Mouse (Mus musculus): Measurements from ENCODE around the gene Gm17428.
A peak's percentile ranks its signal among the peaks of the same experiment; 100 is the strongest.

Gm17428 gene

GRCm38 (mm10) chr14:55011116-55011515, 34.4 kb downstream of the Gm17428 start:
- DNase-seq (ENCODE audit: low spot score in 2 of 2) = no peak

DNA sequence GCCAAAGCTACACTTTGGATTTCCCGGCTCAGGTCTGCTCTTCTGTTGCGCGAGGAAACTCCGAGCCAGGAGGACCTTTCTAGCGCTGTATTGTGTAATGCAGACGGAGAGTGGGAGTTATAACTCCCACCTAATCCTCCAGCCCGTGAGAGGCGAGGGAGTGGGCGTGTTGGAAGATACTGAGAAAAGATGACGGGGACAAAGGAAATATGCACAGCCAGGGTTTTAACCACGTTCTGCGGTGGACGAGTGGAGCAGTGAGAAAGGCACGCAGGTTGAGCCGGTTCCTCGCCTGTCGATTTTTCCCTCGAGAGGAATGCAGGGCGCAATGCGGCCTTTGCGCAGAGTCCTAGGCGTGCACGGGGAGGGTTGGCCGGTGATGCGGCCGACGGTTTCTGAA, 37.9 kb downstream of the Gm17428 start:
- peak; percentile 81 to 82 for DNase-seq (ENCODE audit: low spot score in 2 of 2)

GRCm38 (mm10) chr14:55014991-55015766, 38.4 kb downstream of the Gm17428 start, which contains the start of gene Ngdn:
Ngdn (plus strand) TSS chr14:55015454.
- DNase-seq (ENCODE audit: low spot score in 2 of 2) = peak; percentile 100

DNA sequence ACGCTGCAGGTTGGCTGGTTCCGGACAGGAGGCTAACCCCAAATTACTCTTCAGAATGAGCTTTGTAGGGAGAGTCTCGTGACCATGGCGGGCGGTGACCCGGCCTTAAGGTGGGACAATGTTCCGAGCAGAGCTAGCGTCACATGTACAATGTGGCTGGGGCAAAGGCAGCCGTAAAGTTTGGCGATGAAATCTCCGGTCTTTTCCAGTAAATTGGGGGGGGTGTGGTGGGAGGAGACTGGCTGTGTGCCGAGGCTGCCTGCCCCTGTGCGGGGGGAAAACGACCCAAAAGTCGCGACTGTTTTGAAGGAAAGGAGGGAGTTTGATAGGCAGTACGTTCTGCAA, 39.0 kb downstream of the Gm17428 start:
- no peak for DNase-seq (ENCODE audit: low spot score in 2 of 2)

DNA sequence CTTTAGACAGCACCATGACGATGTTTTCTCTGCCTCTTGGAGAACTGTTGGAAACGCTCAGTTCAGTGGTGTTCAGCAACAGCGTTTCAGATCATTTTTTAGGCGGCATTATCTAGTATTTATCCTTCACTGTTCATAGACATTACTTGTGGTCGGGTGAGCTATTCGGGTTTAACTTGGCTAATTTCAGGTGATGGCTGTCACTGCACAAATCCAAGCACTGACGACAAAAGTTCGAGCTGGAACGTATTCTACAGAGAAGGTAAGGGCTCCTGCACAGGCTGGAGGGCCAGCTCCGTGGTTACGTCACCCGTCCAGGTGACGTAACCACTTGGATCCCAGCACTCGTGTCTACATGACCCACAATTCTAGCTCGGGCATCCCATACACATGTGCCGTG, 40.1 kb downstream of the Gm17428 start:
- DNase-seq (ENCODE audit: low spot score in 2 of 2) = no peak

DNA sequence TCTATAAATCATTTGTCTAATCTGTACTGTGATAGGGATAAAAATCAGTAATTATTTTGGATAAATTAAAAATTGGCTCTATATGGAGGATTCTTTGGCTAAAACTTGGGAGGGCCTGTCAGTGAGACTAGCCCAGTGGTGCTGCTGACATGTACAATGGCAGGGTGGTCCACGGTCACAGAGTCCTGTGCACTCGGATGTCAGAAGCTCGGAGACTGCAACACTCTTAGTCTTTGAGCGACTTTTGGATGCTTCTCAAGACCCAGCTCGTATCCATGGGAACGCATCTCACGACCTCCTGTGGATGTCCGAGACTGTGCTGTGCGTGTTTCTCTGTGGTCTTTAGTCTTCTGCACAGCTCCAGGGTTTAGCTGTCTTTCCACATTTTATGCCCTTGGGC, 43.7 kb downstream of the Gm17428 start:
- DNase-seq (ENCODE audit: low spot score in 2 of 2) = no peak

GRCm38 (mm10) chr14:55023011-55023410, 46.3 kb downstream of the Gm17428 start:
- DNase-seq (ENCODE audit: low spot score in 2 of 2) = no peak

GRCm38 (mm10) chr14:55024236-55024635, 47.5 kb downstream of the Gm17428 start:
- peak; percentile 77 to 78 for DNase-seq (ENCODE audit: low spot score in 2 of 2)

DNA sequence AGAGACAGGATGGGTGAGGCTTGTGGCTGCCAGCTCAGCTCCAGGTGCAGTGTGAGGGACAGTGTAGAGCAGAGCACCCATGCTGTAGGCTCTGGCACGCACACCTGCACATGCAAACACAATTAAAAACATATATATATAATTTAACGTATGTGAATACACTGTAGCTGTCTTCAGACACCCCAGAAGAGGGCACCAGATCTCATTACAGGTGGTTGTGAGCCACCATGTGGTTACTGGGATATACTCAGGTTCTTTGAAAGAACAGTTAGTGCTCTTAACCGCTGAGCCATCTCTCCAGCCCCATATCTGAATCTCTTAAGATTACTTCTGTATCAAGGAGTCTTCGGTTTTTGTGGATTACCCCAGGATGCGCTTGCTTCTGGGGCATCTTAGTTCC, 48.8 kb downstream of the Gm17428 start:
- peak in 1 of 2 experiments; percentile 19 for DNase-seq (ENCODE audit: low spot score in 2 of 2)
